Mouse (Mus musculus) granulocyte monocyte progenitor cell, adult 5-6 weeks (primary cell): ENCODE data around the gene Mex3d. TPM values are rescaled to one million over a fixed set of nuclear protein-coding genes. Genes with fewer than 3 reads are reported as not detected.
"Not testable (repeated sequence)": the region's sequence is repeated elsewhere in the genome, so short reads cannot be mapped to it uniquely, and the experiment has no call there.

ENCODE experiments used
- ATAC-seq: replicated peaks from 2 replicates; pipeline ENCODE4 v1.8.0; 2016; ENCODE audit warnings: mild to moderate bottlenecking, moderate TSS enrichment, inconsistent platforms; ENCODE audit not compliant: poor library complexity, severe bottlenecking
- total RNA-seq, 2 experiments: library from RNA; stranded (forward) in 1 of 2; stranded (reverse) in 1 of 2; fragments of 200-712, 200-1000 nt in 1 of 2; fragments of >200 nt in 1 of 2; fragmentation: Nextera tagmentation in 1 of 2; gene quantifications; 2 replicates each; pipeline ENCODE4 v1.2.3; 2014 to 2017

Mex3d gene
- total RNA-seq, 2 experiments from 2014 or later, result 0.67 to 2.1 TPM

- ATAC-seq, result peak; percentile 59
Observed at GRCm38 (mm10) chr10:80357994-80358639, 29.3 kb downstream of the Mex3d start.

GRCm38 (mm10) chr10:80357336-80357735 lies 30.1 kb downstream of the Mex3d start:
- ATAC-seq, result no peak

GRCm38 (mm10) chr10:80356737-80357136 lies 30.7 kb downstream of the Mex3d start:
- ATAC-seq, result 0 out of 2 replicates have a peak, but pooled peaks have one; percentile 10

- ATAC-seq, result no peak
Observed at GRCm38 (mm10) chr10:80356001-80356682, 31.3 kb downstream of the Mex3d start, which contains the start of gene Plk5. Plk5 (plus strand) TSS chr10:80356459.

GRCm38 (mm10) chr10:80355431-80355830 lies 32.0 kb downstream of the Mex3d start:
- no peak for ATAC-seq

GRCm38 (mm10) chr10:80352727-80353126 lies 34.7 kb downstream of the Mex3d start:
- no peak for ATAC-seq

GRCm38 (mm10) chr10:80351896-80352295 lies 35.6 kb downstream of the Mex3d start:
- no peak for ATAC-seq

GRCm38 (mm10) chr10:80350292-80350691 lies 37.2 kb downstream of the Mex3d start:
- ATAC-seq, result peak; percentile 86

- no peak for ATAC-seq
Observed at GRCm38 (mm10) chr10:80348981-80349380, 38.5 kb downstream of the Mex3d start.

GRCm38 (mm10) chr10:80348244-80348781 lies 39.1 kb downstream of the Mex3d start, which contains the start of gene Adamtsl5:
Adamtsl5 (minus strand) TSS chr10:80348412.
- peak; percentile 68 for ATAC-seq

- no peak for ATAC-seq
Observed at GRCm38 (mm10) chr10:80347514-80347967, 39.9 kb downstream of the Mex3d start.

- not testable (repeated sequence) for ATAC-seq
Observed at GRCm38 (mm10) chr10:80345929-80346328, 41.5 kb downstream of the Mex3d start.

- ATAC-seq, result no peak
Observed at GRCm38 (mm10) chr10:80345122-80345521, 42.3 kb downstream of the Mex3d start.

GRCm38 (mm10) chr10:80344131-80344661 lies 43.3 kb downstream of the Mex3d start:
- no peak for ATAC-seq

- no peak for ATAC-seq
Observed at GRCm38 (mm10) chr10:80343425-80343895, 44.0 kb downstream of the Mex3d start.

- peak; percentile 62 for ATAC-seq
Observed at GRCm38 (mm10) chr10:80342749-80343424, 44.6 kb downstream of the Mex3d start.

GRCm38 (mm10) chr10:80342305-80342748 lies 45.1 kb downstream of the Mex3d start:
- ATAC-seq, result no peak

GRCm38 (mm10) chr10:80341491-80342304 lies 45.8 kb downstream of the Mex3d start:
- ATAC-seq, result no peak

GRCm38 (mm10) chr10:80341026-80341425 lies 46.4 kb downstream of the Mex3d start:
- no peak for ATAC-seq
